Mouse (Mus musculus) CH12.LX (cell line): ENCODE results near the gene Sdhd. TPM values are rescaled to one million over a fixed set of nuclear protein-coding genes. Genes with fewer than 3 reads are reported as not detected.

Source experiments
- DNase-seq: peaks from one replicate; pipeline ENCODE4 v3.0.0-alpha.2; 2013; ENCODE audit errors: extremely low read depth
- H3K27ac ChIP-seq: 2 replicates; pipeline ENCODE4 v1.5.1; 2012; ENCODE audit warnings: low read depth, mild to moderate bottlenecking, control low read depth, moderate library complexity; ENCODE audit not compliant: insufficient read depth
- H3K27me3 ChIP-seq: replicated peaks from 2 replicates; pipeline ENCODE3; 2012; ENCODE audit warnings: inconsistent platforms
- H3K36me3 ChIP-seq, 2 experiments: replicated peaks in 1 of 2; 2 replicates each; pipeline versions ENCODE3 to v1.6.1; 2012; ENCODE audit warnings: inconsistent platforms in 1 of 2, low read length in 1 of 2, mild to moderate bottlenecking in 1 of 2, mixed read lengths in 1 of 2, moderate library complexity in 1 of 2; ENCODE audit not compliant: control insufficient read depth in 1 of 2, insufficient read depth in 1 of 2
- H3K4me1 ChIP-seq, 2 experiments: 2 replicates each; pipeline ENCODE4 v1.6.1; 2012; ENCODE audit warnings: inconsistent platforms in 1 of 2, moderate library complexity in 1 of 2; ENCODE audit not compliant: insufficient read depth in 2 of 2, control insufficient read depth in 1 of 2
- H3K4me2 ChIP-seq: 2 replicates; pipeline ENCODE4 v1.6.1; 2012; ENCODE audit warnings: low read depth, mild to moderate bottlenecking, control low read depth; ENCODE audit not compliant: poor library complexity, insufficient read depth, severe bottlenecking
- H3K4me3 ChIP-seq, 3 experiments: fragments of 150-350 bp in 1 of 3; sonication (generic) in 1 of 3; replicated peaks in 1 of 3; 2 replicates each; pipeline versions ENCODE3 to v1.5.1; 2011 to 2012; ENCODE audit warnings: low read depth in 2 of 3, low read length in 2 of 3, mild to moderate bottlenecking in 2 of 3, moderate library complexity in 2 of 3, control low read depth in 1 of 3, improper control_type of control experiment in 1 of 3, inconsistent platforms in 1 of 3, mixed read lengths in 1 of 3; ENCODE audit not compliant: poor library complexity in 1 of 3
- H3K79me2 ChIP-seq: replicated peaks from 2 replicates; pipeline ENCODE4 v1.6.1; 2012; ENCODE audit warnings: mild to moderate bottlenecking, moderate library complexity; ENCODE audit not compliant: control insufficient read depth, poor library complexity, insufficient read depth, severe bottlenecking; ENCODE audit errors: extremely low read depth
- H3K9ac ChIP-seq: 2 replicates; pipeline ENCODE4 v1.6.1; 2012; ENCODE audit warnings: low read depth, mild to moderate bottlenecking, control low read depth, moderate library complexity; ENCODE audit not compliant: insufficient read depth
- H3K9me3 ChIP-seq: replicated peaks from 2 replicates; pipeline ENCODE3; 2012; ENCODE audit warnings: low read length, inconsistent platforms, mixed read lengths
- CHD1 ChIP-seq: IDR thresholded peaks from 2 replicates; pipeline ENCODE4 v1.6.1; 2012; ENCODE audit warnings: low read depth, low read length, improper control_type of control experiment, inconsistent platforms
- CHD2 ChIP-seq: IDR thresholded peaks from 2 replicates; pipeline ENCODE4 v1.6.1; 2011; ENCODE audit warnings: low read length, improper control_type of control experiment
- GABPA ChIP-seq: IDR thresholded peaks from 2 replicates; pipeline ENCODE4 v1.6.1; 2012; ENCODE audit warnings: low read depth, low read length, improper control_type of control experiment, inconsistent platforms; ENCODE audit not compliant: insufficient replicate concordance
- KAT2A ChIP-seq: IDR thresholded peaks from 2 replicates; pipeline ENCODE4 v1.6.1; 2012; ENCODE audit warnings: low read length, improper control_type of control experiment, inconsistent platforms; ENCODE audit not compliant: insufficient replicate concordance
- MAFK ChIP-seq: IDR thresholded peaks from 2 replicates; pipeline ENCODE4 v1.6.1; 2011; ENCODE audit warnings: low read length, improper control_type of control experiment; ENCODE audit not compliant: insufficient replicate concordance
- NELFE ChIP-seq: IDR thresholded peaks from 2 replicates; pipeline ENCODE4 v1.6.1; 2011; ENCODE audit warnings: low read depth, low read length, improper control_type of control experiment
- NRF1 ChIP-seq: IDR thresholded peaks from 2 replicates; pipeline ENCODE4 v1.6.1; 2014; ENCODE audit warnings: low read depth, mild to moderate bottlenecking, inconsistent platforms, low read length, improper control_type of control experiment, moderate library complexity
- PAX5 ChIP-seq: IDR thresholded peaks from 2 replicates; pipeline ENCODE4 v1.6.1; 2012; ENCODE audit warnings: low read length, inconsistent platforms, mixed read lengths
- POLR2A ChIP-seq: IDR thresholded peaks from 2 replicates; pipeline ENCODE4 v1.6.1; 2011; ENCODE audit warnings: low read depth, mild to moderate bottlenecking, improper control_type of control experiment, low read length
- TBP ChIP-seq: conservative IDR thresholded peaks from 2 replicates; pipeline ENCODE4 v1.6.1; 2011; ENCODE audit warnings: low read depth, low read length, improper control_type of control experiment
- UBTF ChIP-seq: IDR thresholded peaks from 2 replicates; pipeline ENCODE4 v1.6.1; 2012; ENCODE audit warnings: low read depth, mild to moderate bottlenecking, inconsistent platforms, low read length, improper control_type of control experiment, moderate library complexity
- dilution Hi-C: fragments of 300-500 bp; cut with MboI; formaldehyde crosslinking; loops from 2 replicates; pipeline ENCODE4 v1.14.3; 2020; ENCODE audit warnings: low sequenced_read_pairs; ENCODE audit not compliant: extremely low pct_unique_long_range_greater_than_20kb, extremely low pct_ligation_motif_present
- in situ Hi-C: fragments of 300-500 bp; cut with MboI; formaldehyde crosslinking; loops from 3 replicates; pipeline ENCODE4 v1.14.3; 2019; ENCODE audit warnings: low sequenced_read_pairs, low pct_ligation_motif_present, low pct_unique_long_range_greater_than_20kb, mixed read lengths
- polyA plus RNA-seq: library from polyadenylated mRNA; unstranded; fragments of >175 nt; gene quantifications from 2 replicates; pipeline ENCODE4 v1.2.1, GENCODE M21; 2012; ENCODE audit warnings: low read depth; ENCODE audit not compliant: insufficient read length
- total RNA-seq, 2 experiments: library from RNA; depleted of rRNA; stranded (reverse); fragments of 300-350 nt in 1 of 2; fragments of >200 nt in 1 of 2; gene quantifications; 2 replicates each; pipeline ENCODE4 v1.2.3; 2012 to 2014

Gene Sdhd
- total and polyA plus RNA-seq, 3 experiments: 215 to 407 (median 240) TPM

- H3K9ac ChIP-seq: no peak within 1 kb of the TSS
- in situ Hi-C loops (no loop called here), dilution Hi-C loops (no loop called here)
- H3K4me3 ChIP-seq: no peak within 1 kb of the TSS
- DNase-seq: no peak
- peaks cover 4% of the 10 kb centered on the region for H3K9me3 ChIP-seq
- peaks cover 2% of the 10 kb centered on the region for H3K27me3 ChIP-seq
- no peaks in the 10 kb centered on the region for H3K36me3 ChIP-seq
- no peaks in the 10 kb centered on the region for H3K79me2 ChIP-seq
- H3K4me1 ChIP-seq: no peaks in the 10 kb centered on the region
- no peak within 1 kb of the TSS for H3K27ac ChIP-seq
- no peak within 1 kb of the TSS for H3K4me2 ChIP-seq
- TF ChIP-seq UBTF (no peak), NRF1 (no peak), PAX5 (no peak), GABPA (no peak), NELFE (no peak), CHD2 (no peak), POLR2A (no peak), CHD1 (no peak), TBP (no peak)
Observed at GRCm38 (mm10) chr9:50561145-50561917, 42.3 kb downstream of the Sdhd start, which contains the start of gene Tex12. Tex12 (minus strand) TSS chr9:50561325.

GRCm38 (mm10) chr9:50555094-50555446 lies 48.5 kb downstream of the Sdhd start, which contains the start of gene Bco2:
Bco2 (minus strand) TSS chr9:50555181.
- H3K9me3 ChIP-seq: no peaks in the 10 kb centered on the region
- in situ Hi-C loops (no loop called here), dilution Hi-C loops (no loop called here)
- H3K4me2 ChIP-seq: peak within 1 kb of the TSS; percentile 94
- 0 out of 2 replicates have a peak, but pooled peaks cover 2% of the 10 kb centered on the region for H3K79me2 ChIP-seq
- peaks cover 16 to 39% of the 10 kb centered on the region in 2 experiments for H3K4me1 ChIP-seq
- peak within 1 kb of the TSS in 2 of 3 experiments; percentile 10 to 30 for H3K4me3 ChIP-seq
- peaks cover 3% of the 10 kb centered on the region for H3K27me3 ChIP-seq
- H3K27ac ChIP-seq: peak within 1 kb of the TSS; percentile 54
- H3K9ac ChIP-seq: no peak within 1 kb of the TSS
- H3K36me3 ChIP-seq: no peaks in the 10 kb centered on the region
- no peak for DNase-seq
- TF ChIP-seq MAFK (0 out of 2 replicates have a peak, but pooled peaks have one; percentile 2), CHD1 (0 out of 2 replicates have a peak, but pooled peaks have one; percentile 29), KAT2A (no peak)
